Mouse (Mus musculus): Measurements from ENCODE around the gene Serpine2. TPM values are rescaled to one million over a fixed set of nuclear protein-coding genes. Genes with fewer than 3 reads are reported as not detected.
A peak's percentile ranks its signal among the peaks of the same experiment; 100 is the strongest.

The Serpine2 gene
- total RNA-seq, 2 experiments from 2014 or later: 65.6 to 84.1 TPM

DNA sequence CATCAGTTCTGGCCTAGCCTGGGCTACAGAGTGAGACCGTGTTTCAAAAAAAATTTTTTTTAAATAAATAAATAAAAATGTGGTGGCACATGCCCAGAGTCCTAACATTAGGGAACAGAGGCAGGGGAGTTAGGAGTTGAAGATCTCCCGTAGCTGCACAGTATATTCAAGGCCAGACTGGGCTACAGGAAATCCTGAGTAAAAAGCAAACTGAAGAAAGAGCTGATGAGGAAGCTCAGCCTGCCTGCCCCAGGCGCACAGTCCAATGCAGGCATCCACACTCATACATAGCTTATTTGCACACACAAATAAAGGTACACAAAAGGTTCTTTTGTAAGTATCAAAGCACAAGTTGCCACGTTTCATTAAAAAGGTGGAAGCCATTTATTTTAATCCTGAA, 103.4 kb downstream of the Serpine2 start:
- no peak for DNase-seq

DNA sequence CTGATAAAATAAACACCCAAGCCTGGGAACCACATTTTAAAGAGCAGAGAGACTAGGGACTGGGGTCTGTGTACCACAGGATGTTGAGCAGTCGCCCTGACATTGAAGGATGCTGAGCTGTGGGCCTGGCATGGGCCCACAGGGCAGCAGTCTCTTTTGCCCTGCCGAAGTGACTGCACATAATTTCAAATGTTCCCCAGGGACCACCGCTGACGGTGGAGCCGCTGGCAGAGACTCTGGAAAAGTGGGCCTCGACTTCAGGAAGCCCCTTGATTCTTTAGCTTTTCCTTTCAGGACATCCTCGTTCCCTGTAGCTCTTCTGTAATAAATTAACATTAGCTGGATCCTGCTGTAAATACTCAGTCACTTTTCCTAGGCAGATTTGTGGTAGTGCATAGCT, 103.8 kb downstream of the Serpine2 start:
- peak; percentile 26 for DNase-seq

DNA sequence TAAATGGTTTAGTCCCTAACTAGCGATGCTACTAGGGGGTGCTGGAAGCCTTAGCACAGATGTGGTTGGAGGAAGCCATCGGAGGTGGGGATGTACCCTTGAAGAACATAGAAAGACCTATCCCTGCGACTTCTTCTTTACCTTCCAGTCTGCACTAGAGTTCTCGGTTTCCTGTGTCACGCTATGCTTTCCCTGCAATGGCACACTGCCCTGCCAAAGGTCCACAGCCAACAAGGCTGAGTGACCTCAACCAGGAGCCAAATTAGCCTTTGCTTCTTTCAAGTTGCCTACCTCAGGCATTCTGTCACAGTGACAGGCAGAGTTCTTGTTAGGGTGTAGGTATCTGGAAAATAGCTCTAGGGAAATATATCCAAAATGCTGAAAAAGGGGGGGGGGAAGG, 104.6 kb downstream of the Serpine2 start:
- DNase-seq: peak; percentile 57

DNA sequence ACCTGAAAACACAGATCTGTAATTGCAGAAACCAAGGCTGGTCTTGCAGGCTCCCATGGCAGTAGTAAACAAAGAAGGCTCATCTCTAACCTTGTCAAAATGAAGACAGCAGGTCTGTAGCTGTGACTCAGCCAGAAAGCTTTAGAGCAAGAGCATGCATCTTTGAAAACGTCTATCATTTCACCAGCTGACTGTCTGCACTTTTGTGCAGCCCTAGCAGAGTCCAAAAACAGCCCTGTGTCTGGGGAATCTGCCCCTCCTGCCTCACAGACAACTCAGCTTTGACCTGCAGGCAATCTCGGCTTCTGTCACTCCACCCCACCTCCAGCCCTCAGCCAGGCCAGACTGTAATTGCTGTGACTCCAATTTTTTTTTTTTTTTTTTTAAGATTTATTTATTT, 105.6 kb downstream of the Serpine2 start:
- DNase-seq: peak; percentile 15

DNA sequence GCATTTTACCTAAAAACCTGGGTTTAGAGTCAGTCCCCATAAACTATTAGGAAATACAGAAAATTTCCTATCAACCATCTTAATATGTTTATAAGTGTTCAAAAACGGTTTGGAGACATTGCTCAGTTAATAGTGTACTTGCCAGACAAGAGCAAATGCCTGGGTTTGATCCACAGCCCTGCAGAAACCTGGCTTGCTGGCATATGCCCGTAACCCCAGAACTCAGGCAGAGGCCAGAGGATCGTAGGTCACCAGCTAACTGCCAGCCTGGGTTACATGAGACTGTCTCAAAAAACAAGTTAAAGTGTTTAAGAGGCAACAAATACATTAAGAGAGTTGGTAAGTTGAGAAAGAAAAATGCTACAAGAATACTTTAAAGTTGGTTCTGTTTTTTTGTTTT, 106.0 kb downstream of the Serpine2 start:
- no peak for DNase-seq

DNA sequence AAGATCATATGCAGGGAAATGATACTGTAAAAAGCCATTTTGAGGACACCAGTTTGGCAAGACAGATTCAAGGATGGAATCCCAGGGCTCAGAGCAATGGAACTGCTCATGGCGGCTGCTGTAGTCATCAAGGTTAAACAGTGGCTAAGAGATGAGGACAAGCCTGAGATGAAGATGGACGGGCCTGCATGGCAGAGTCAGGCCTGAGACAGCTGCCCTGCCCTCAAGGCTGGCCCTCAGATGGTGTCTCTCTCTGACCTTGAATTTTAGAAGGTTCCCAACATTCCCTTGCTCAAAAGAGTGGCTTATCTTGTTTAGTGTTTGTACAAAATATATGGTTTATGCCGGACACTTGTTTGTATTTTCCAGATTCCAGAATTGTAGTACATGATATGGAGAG, 107.5 kb downstream of the Serpine2 start:
- DNase-seq: no peak

DNA sequence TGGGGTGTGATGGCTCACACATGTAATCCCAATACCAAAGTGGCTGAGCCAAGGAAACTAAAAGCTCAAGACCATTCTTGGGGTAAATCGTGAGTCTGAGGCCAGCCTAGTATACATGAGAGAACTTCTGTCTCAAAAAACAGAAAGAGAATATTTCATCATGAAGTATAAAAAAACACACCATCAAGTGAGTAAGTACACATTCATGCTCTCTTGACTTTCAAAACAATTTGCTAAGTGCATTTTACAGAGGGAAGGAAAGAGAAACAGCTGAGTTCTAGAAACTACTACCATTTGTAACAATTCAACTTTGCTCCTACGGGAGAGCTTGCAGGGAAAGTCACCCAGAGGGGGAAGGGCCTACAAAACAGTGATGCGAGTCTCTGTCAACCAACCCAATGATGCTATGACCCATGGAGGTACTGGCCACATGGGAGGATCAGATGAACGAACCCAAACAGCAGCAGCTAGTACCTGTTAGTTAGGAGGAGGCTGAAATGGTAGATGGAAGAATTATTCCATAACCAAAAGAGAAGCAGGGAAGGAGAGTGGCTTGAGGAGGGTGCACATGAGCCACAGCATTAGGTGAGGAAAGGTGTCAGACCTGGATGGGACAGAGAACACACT, 108.2 kb downstream of the Serpine2 start:
- DNase-seq: no peak

DNA sequence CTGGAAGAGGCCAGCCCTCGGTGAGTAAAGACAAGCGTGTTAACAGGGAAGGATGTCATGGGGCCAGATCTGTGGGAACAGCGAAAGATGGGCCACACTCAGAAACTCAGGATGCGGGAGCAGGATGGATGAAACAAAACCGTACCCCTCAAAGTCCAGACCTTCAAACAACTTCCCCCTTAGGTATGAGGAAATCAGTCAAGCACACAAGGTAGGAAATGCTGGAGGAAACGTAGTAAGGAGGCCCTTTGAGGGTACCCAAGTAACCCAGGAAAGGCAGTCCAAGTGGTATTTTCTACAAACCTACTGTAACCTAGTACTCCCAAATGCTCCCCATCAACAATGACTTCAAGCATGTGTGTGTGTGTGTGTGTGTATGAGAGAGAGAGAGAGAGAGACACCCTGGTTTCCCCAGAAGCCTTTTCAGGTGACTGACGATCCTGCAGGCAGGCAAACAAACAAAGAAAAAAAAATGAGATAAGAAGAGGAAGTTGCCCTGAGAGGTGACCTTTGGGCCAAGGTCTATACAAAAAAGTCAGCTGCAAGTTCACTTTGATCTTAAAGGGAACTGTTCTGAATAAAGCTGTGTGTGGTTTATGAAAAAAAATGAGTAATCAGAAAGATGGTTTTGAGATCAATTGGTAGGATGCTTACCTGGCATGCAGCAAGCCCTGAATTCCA, 108.8 kb downstream of the Serpine2 start:
- DNase-seq: no peak

DNA sequence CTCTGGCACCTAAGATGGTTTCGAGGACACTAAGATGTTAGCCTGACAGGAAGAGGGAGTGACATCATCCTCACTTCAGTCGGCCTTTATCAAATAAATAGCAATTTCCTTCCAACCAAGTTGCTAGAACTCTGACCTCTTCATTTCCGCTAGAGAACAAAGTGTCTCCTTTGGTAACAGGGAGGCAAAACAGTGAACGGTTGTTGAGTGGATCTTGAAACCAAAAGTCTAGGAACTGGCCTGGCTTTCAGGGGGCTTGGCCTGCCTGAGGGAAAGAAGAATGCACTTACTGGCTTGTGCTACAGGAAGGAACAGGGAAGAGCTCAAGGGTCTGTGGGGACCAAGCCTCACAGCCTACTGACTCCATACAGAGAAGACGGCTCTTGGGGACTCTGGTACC, 109.8 kb downstream of the Serpine2 start:
- DNase-seq: no peak

DNA sequence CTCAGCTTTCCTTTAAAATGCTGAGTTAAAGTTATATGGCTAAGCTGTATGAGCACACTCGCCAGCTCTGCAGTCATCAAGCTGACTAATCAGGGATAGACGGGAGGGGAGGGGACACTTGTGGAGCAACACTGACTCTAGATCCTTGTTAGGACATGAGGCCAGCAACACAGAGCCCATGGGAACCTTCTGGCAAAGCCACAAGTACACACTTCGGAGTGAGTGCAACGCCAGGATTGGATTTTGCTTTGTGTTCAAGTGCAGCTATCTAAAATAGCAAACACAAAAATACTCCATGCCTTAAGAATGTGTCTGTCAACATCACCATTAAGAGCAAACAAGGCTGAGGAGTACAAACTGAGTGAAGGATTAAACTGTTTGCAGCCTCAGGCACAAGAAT, 114.9 kb downstream of the Serpine2 start:
- peak; percentile 72 for DNase-seq

Other genes starting within 250 kb of the Serpine2 start
- gene Ap1s3, start 189.2 kb downstream of the Serpine2 start, total RNA-seq (2021): not detected
- 10 to 100 TPM; 31.9 to 32.9 TPM for gene Mrpl44, start 85.2 kb downstream of the Serpine2 start, total RNA-seq (2021)
- gene Wdfy1, start 85.0 kb downstream of the Serpine2 start, total RNA-seq (2021): 10 to 100 TPM in 1 of 2 experiments, 1 to 10 TPM in 1; 8.6 to 12.0 TPM